Mouse (Mus musculus) neural tube, embryonic 10.5 days (tissue): ENCODE results near the gene Lypd6.

Experiments used
- DNase-seq: peaks from one replicate; pipeline ENCODE4 v3.0.0-alpha.2; 2017; ENCODE audit warnings: low spot score; ENCODE audit errors: extremely low spot score

Lypd6 gene

GRCm38 (mm10) chr2:50066246-50066967 is at the start of gene Lypd6:
Lypd6 (plus strand) TSS chr2:50066429.
- peak; percentile 75 for DNase-seq

GRCm38 (mm10) chr2:50019477-50019876 is 46.8 kb upstream of the Lypd6 start:
- no peak for DNase-seq

GRCm38 (mm10) chr2:50025549-50025948 is 40.7 kb upstream of the Lypd6 start:
- DNase-seq: no peak

- DNase-seq: no peak
These were observed 37.3 kb upstream of the Lypd6 start for GRCm38 (mm10) chr2:50028930-50029329.

GRCm38 (mm10) chr2:50044170-50044870 is 21.9 kb upstream of the Lypd6 start:
- DNase-seq: no peak

- DNase-seq: no peak
These were observed 21.3 kb upstream of the Lypd6 start for GRCm38 (mm10) chr2:50044871-50045470.

GRCm38 (mm10) chr2:50045841-50046240 is 20.4 kb upstream of the Lypd6 start:
- DNase-seq: no peak

- DNase-seq: no peak
These were observed 17.8 kb upstream of the Lypd6 start for GRCm38 (mm10) chr2:50048442-50048841.

- DNase-seq: no peak
These were observed 12.3 kb upstream of the Lypd6 start for GRCm38 (mm10) chr2:50053893-50054292.

GRCm38 (mm10) chr2:50065902-50066245 is 355 bp upstream of the Lypd6 start:
- peak; percentile 78 for DNase-seq

- DNase-seq: no peak
These were observed 713 bp downstream of the Lypd6 start for GRCm38 (mm10) chr2:50066968-50067315.

- no peak for DNase-seq
These were observed 3.5 kb downstream of the Lypd6 start for GRCm38 (mm10) chr2:50069571-50070295.

- no peak for DNase-seq
These were observed 5.9 kb downstream of the Lypd6 start for GRCm38 (mm10) chr2:50072158-50072557.

- DNase-seq: no peak
These were observed 18.5 kb downstream of the Lypd6 start for GRCm38 (mm10) chr2:50084746-50085145.

- DNase-seq: no peak
These were observed 21.5 kb downstream of the Lypd6 start for GRCm38 (mm10) chr2:50087761-50088160.

GRCm38 (mm10) chr2:50096336-50096735 is 30.1 kb downstream of the Lypd6 start:
- no peak for DNase-seq

GRCm38 (mm10) chr2:50100364-50101151 is 34.3 kb downstream of the Lypd6 start:
- DNase-seq: no peak

GRCm38 (mm10) chr2:50101152-50101450 is 34.9 kb downstream of the Lypd6 start:
- DNase-seq: no peak

GRCm38 (mm10) chr2:50103850-50104503 is 37.7 kb downstream of the Lypd6 start:
- no peak for DNase-seq

GRCm38 (mm10) chr2:50105590-50105989 is 39.4 kb downstream of the Lypd6 start:
- no peak for DNase-seq

- no peak for DNase-seq
These were observed 39.8 kb downstream of the Lypd6 start for GRCm38 (mm10) chr2:50105992-50106391.
